In the genomic region with DNA sequence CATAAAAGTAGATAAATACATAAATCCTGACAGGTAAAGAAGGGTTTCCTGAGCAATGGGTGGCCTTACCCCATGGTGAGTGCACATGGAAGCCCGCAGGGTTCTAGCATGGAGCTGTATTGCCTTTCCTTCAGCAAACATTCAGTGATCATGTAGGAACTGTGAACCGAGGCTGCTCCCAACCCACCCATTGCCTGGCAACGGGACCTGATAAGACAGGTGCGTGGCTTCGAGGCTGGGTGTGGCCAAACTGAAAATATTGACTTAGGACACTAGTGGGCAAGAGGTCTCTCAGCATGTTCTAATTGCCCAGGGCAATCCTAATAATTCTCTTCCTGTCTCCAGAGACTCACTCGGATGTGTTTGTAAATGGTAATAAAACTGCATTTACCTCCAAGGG, we compare ENCODE assay signal across 1 mouse cellular context.
TF ChIP-seq lines count a peak whose summit lies in the region.

No protein-coding gene starts in this region.

TF ChIP-seq in MEL, 35 proteins besides CTCF, POLR2A, EP300 and RAD21:
- TF ChIP-seq USF2 (IDR thresholded peaks at IDR 0.05; ENCODE audit: borderline replicate concordance in 1 of 2, insufficient read depth in 1 of 2, low read depth in 1 of 2, low read length in 2 of 2) (no peak), GATA1 (IDR thresholded peaks at IDR 0.05; ENCODE audit: low read depth, low read length) (0 out of 2 replicates have a peak, but pooled peaks have one; percentile 28), TBP (IDR thresholded peaks at IDR 0.05; ENCODE audit: low read depth, low read length) (no peak)
TF ChIP-seq in MEL: peak in this region for 1.
